Mouse (Mus musculus) forebrain, embryonic 15.5 days (tissue): ENCODE measurements around the gene Lrba. TPM values are rescaled to one million over a fixed set of nuclear protein-coding genes. Genes with fewer than 3 reads are reported as not detected.

Experiments used
- ATAC-seq: fragments of 200-750 bp; cut with Nextera tagmentation; replicated peaks from 2 replicates; pipeline ENCODE4 v1.8.0; 2017; ENCODE audit warnings: mild to moderate bottlenecking, moderate TSS enrichment, moderate library complexity
- H3K27ac ChIP-seq: fragments of 300-500 bp; sonication (generic); replicated peaks from 2 replicates; pipeline ENCODE4 v1.5.1; 2015; ENCODE audit warnings: mild to moderate bottlenecking, inconsistent platforms
- H3K27me3 ChIP-seq: fragments of 300-500 bp; sonication (generic); 2 replicates; pipeline ENCODE4 v1.6.1; 2015; ENCODE audit warnings: inconsistent platforms
- H3K36me3 ChIP-seq: fragments of 300-500 bp; sonication (generic); 2 replicates; pipeline ENCODE4 v1.6.1; 2015; ENCODE audit warnings: mild to moderate bottlenecking, inconsistent platforms
- H3K4me1 ChIP-seq: fragments of 300-500 bp; sonication (generic); 2 replicates; pipeline ENCODE4 v1.6.1; 2015; ENCODE audit warnings: inconsistent platforms
- H3K4me2 ChIP-seq: fragments of 300-500 bp; sonication (generic); replicated peaks from 2 replicates; pipeline ENCODE4 v1.6.1; 2015; ENCODE audit warnings: mild to moderate bottlenecking, inconsistent platforms
- H3K4me3 ChIP-seq: fragments of 300-500 bp; sonication (generic); 2 replicates; pipeline ENCODE4 v1.5.1; 2015; ENCODE audit warnings: mild to moderate bottlenecking, inconsistent platforms
- H3K9ac ChIP-seq: fragments of 300-500 bp; sonication (generic); replicated peaks from 2 replicates; pipeline ENCODE4 v1.6.1; 2015; ENCODE audit warnings: mild to moderate bottlenecking, inconsistent platforms
- H3K9me3 ChIP-seq: fragments of 300-500 bp; sonication (generic); 2 replicates; pipeline ENCODE4 v1.6.1; 2016; ENCODE audit warnings: inconsistent platforms
- WGBS: fragments of 180-500 bp; shearing (Covaris S2); methylation state at CpG from one replicate; pipeline ENCODE4 v1.1.7; 2015; ENCODE audit warnings: mixed read lengths; 5-methylcytosine and 5-hydroxymethylcytosine counted together
- polyA plus RNA-seq: library from polyadenylated mRNA; unstranded; fragments of >200 nt; fragmentation: Nextera tagmentation; extraction: Ambion mirVana; gene quantifications from 2 replicates; pipeline ENCODE4 v1.2.1, GENCODE M21; 2015

The Lrba gene
- polyA plus RNA-seq, 1 experiment from 2014 or later = 2.3 TPM

DNA sequence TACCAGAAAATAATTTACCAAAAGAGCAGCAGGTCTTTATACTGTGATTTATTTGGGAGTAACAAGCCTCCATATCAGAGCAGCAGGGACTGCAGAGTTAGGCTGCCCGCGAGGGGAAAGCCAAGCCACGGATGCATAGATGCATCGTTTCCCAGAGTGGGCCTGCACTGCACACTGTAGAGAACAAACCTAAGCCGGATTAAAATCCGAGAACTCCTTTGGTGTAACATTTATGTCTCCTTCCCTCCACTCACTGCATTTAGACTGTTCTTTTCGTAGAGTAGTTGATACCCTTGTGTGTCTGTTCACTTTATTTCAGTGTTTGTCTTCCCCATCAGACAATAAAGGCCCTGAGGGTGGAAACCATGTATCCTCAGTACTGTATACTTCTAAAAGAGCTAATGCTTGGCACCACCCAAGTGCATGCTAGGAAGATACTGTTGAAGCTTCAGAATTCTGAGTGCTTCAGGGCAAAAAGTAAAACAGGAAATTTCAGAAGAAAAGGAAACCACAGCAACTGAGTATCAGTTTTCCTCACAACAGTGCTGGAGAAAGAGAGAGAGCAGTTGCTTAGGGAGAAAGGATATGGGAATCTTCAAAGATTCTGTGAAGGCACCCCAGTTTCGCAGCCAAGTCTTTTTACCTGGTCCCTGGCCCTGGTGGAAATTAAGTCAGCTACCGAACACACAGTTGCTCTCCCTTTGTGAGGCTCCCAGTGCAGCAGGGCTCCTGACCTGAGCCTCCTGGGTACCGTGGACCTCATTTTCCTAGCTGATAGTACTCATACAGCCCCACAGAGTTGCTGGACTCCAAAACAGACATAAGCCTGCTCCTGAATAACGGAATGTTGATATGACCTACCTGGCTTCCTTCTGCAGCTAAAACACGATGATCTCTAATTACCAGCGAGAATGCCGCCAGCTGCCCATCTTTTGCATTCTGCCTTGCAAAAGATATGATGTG lies 530.4 kb downstream of the Lrba start:
- ATAC-seq = no peak
- 71% methylated on average over 14 of the region's 14 CpGs for WGBS
- no peaks in the 10 kb centered on the region for H3K36me3 ChIP-seq
- no peak overlapping the region for H3K4me2 ChIP-seq
- peaks cover 6% of the 10 kb centered on the region for H3K4me1 ChIP-seq
- H3K27ac ChIP-seq = no peak overlapping the region
- 0 out of 2 replicates have a peak, but pooled peaks cover 4% of the 10 kb centered on the region for H3K27me3 ChIP-seq
- H3K4me3 ChIP-seq = no peak overlapping the region
- H3K9ac ChIP-seq = no peak overlapping the region
- no peaks in the 10 kb centered on the region for H3K9me3 ChIP-seq

GRCm38 (mm10) chr3:86756548-86756947 lies 532.1 kb downstream of the Lrba start:
- no peaks in the 10 kb centered on the region for H3K4me1 ChIP-seq
- no peak overlapping the region for H3K4me3 ChIP-seq
- no peak for ATAC-seq
- H3K9me3 ChIP-seq = no peaks in the 10 kb centered on the region
- 0 out of 2 replicates have a peak, but pooled peaks cover 4% of the 10 kb centered on the region for H3K27me3 ChIP-seq
- H3K27ac ChIP-seq = no peak overlapping the region
- no peak overlapping the region for H3K9ac ChIP-seq
- no peaks in the 10 kb centered on the region for H3K36me3 ChIP-seq
- 84% methylated on average over 1 of the region's 1 CpGs for WGBS
- no peak overlapping the region for H3K4me2 ChIP-seq

- H3K27ac ChIP-seq = no peak overlapping the region
These were observed 534.2 kb downstream of the Lrba start for GRCm38 (mm10) chr3:86758727-86759126.

GRCm38 (mm10) chr3:86759383-86759782 lies 534.9 kb downstream of the Lrba start:
- H3K4me1 ChIP-seq = no peaks in the 10 kb centered on the region
- H3K9ac ChIP-seq = no peak overlapping the region
- ATAC-seq = no peak
- no peak overlapping the region for H3K4me3 ChIP-seq
- H3K27me3 ChIP-seq = 0 out of 2 replicates have a peak, but pooled peaks cover 4% of the 10 kb centered on the region
- 83% methylated on average over 1 of the region's 1 CpGs for WGBS
- H3K9me3 ChIP-seq = no peaks in the 10 kb centered on the region
- no peaks in the 10 kb centered on the region for H3K36me3 ChIP-seq
- H3K27ac ChIP-seq = no peak overlapping the region
- H3K4me2 ChIP-seq = no peak overlapping the region

More at GRCm38 (mm10) chr3:86758727-86759126, 534.2 kb downstream of the Lrba start:
- Histone ChIP-seq H3K9ac (no peak overlapping the region), H3K27me3 (0 out of 2 replicates have a peak, but pooled peaks cover 4% of the 10 kb centered on the region), H3K9me3 (no peaks in the 10 kb centered on the region), H3K36me3 (no peaks in the 10 kb centered on the region), H3K4me3 (no peak overlapping the region), H3K4me2 (no peak overlapping the region), H3K4me1 (no peaks in the 10 kb centered on the region)
- 86% methylated on average over 6 of the region's 6 CpGs for WGBS
- ATAC-seq = no peak

DNA sequence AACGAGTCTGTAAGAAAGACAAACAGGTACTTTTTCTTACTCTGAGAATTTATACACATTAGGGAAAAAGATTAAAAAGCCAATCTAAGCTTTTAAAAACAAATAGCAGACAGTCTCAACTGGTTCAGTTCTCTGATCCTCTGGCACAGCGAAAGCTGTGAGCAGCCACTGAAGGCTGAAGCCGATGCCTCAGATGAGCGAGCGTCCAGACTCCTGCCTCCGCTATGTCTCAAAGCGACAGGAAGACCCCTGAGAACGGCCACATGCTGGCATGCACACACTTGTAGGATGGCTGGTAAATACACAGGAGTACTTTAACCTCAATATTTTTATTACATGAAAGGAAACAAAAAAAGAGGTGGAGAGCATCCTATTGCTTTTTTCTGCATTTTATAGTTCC lies 535.4 kb downstream of the Lrba start:
- Histone ChIP-seq H3K4me2 (no peak overlapping the region), H3K4me1 (no peaks in the 10 kb centered on the region), H3K9ac (no peak overlapping the region), H3K27me3 (0 out of 2 replicates have a peak, but pooled peaks cover 3% of the 10 kb centered on the region), H3K36me3 (no peaks in the 10 kb centered on the region), H3K9me3 (no peaks in the 10 kb centered on the region), H3K4me3 (no peak overlapping the region), H3K27ac (no peak overlapping the region)
- WGBS = 61% methylated on average over 8 of the region's 8 CpGs
- ATAC-seq = no peak

- Histone ChIP-seq H3K4me3 (no peak overlapping the region), H3K27me3 (no peaks in the 10 kb centered on the region), H3K36me3 (no peaks in the 10 kb centered on the region), H3K27ac (no peak overlapping the region), H3K4me1 (no peaks in the 10 kb centered on the region), H3K9ac (no peak overlapping the region), H3K4me2 (no peak overlapping the region), H3K9me3 (no peaks in the 10 kb centered on the region)
- no peak for ATAC-seq
- 64% methylated on average over 7 of the region's 7 CpGs for WGBS
These were observed 536.0 kb downstream of the Lrba start for GRCm38 (mm10) chr3:86760474-86760873.

GRCm38 (mm10) chr3:86761095-86762035 lies 536.9 kb downstream of the Lrba start:
- Histone ChIP-seq H3K4me1 (no peaks in the 10 kb centered on the region), H3K27ac (no peak overlapping the region), H3K36me3 (no peaks in the 10 kb centered on the region), H3K9me3 (no peaks in the 10 kb centered on the region), H3K4me3 (no peak overlapping the region), H3K27me3 (no peaks in the 10 kb centered on the region), H3K9ac (no peak overlapping the region), H3K4me2 (no peak overlapping the region)
- ATAC-seq = peak; percentile 95
- whole genome bisulfite sequencing = 65% methylated on average over 9 of the region's 9 CpGs

GRCm38 (mm10) chr3:86762036-86762415 lies 537.5 kb downstream of the Lrba start:
- Histone ChIP-seq H3K27me3 (no peaks in the 10 kb centered on the region), H3K4me2 (no peak overlapping the region), H3K4me1 (no peaks in the 10 kb centered on the region), H3K4me3 (no peak overlapping the region), H3K9ac (no peak overlapping the region), H3K36me3 (no peaks in the 10 kb centered on the region), H3K9me3 (no peaks in the 10 kb centered on the region), H3K27ac (no peak overlapping the region)
- peak; percentile 66 for ATAC-seq
- 91% methylated on average over 6 of the region's 6 CpGs for WGBS

- H3K9me3 ChIP-seq = no peaks in the 10 kb centered on the region
- 93% methylated on average over 4 of the region's 4 CpGs for WGBS
- no peaks in the 10 kb centered on the region for H3K4me1 ChIP-seq
- ATAC-seq = no peak
- H3K4me2 ChIP-seq = no peak overlapping the region
- H3K27me3 ChIP-seq = no peaks in the 10 kb centered on the region
- no peak overlapping the region for H3K4me3 ChIP-seq
- no peak overlapping the region for H3K9ac ChIP-seq
- no peaks in the 10 kb centered on the region for H3K36me3 ChIP-seq
- no peak overlapping the region for H3K27ac ChIP-seq
These were observed 538.0 kb downstream of the Lrba start for GRCm38 (mm10) chr3:86762456-86762855.

DNA sequence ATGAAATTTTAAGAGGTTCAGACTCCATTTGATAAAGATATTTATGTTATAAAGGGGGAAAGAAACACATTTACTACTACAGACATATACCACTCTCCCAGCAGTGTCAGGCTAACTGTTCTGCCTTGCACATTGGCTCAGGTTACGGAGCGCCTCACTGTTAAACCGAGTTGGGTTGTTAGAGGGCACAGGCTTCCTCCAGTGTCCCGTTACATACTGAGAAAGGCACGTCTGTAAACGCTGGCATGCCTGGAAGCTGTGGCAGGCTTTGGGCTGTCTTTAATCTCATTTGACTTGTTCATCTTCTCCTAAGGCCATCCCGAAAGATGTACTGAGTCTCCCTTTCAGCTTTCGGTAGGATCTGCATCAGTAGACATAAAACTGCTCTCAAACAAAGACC lies 544.1 kb downstream of the Lrba start:
- Histone ChIP-seq H3K4me2 (no peak overlapping the region), H3K27ac (no peak overlapping the region), H3K4me3 (no peak overlapping the region), H3K9ac (no peak overlapping the region), H3K4me1 (0 out of 2 replicates have a peak, but pooled peaks cover 4% of the 10 kb centered on the region), H3K36me3 (no peaks in the 10 kb centered on the region), H3K9me3 (no peaks in the 10 kb centered on the region), H3K27me3 (no peaks in the 10 kb centered on the region)
- no peak for ATAC-seq
- WGBS = 20% methylated on average over 8 of the region's 8 CpGs

GRCm38 (mm10) chr3:86768969-86769368 lies 544.5 kb downstream of the Lrba start:
- no peak overlapping the region for H3K4me3 ChIP-seq
- 0 out of 2 replicates have a peak, but pooled peaks cover 4% of the 10 kb centered on the region for H3K4me1 ChIP-seq
- H3K9ac ChIP-seq = no peak overlapping the region
- no peaks in the 10 kb centered on the region for H3K36me3 ChIP-seq
- no peak overlapping the region for H3K27ac ChIP-seq
- no peak overlapping the region for H3K4me2 ChIP-seq
- no peaks in the 10 kb centered on the region for H3K27me3 ChIP-seq
- H3K9me3 ChIP-seq = no peaks in the 10 kb centered on the region
- no peak for ATAC-seq
- WGBS = 62% methylated on average over 6 of the region's 6 CpGs
